Mouse (Mus musculus): Measurements from ENCODE around the gene Hexim2.
A peak's percentile ranks its signal among the peaks of the same experiment; 100 is the strongest.

Gene Hexim2

DNA sequence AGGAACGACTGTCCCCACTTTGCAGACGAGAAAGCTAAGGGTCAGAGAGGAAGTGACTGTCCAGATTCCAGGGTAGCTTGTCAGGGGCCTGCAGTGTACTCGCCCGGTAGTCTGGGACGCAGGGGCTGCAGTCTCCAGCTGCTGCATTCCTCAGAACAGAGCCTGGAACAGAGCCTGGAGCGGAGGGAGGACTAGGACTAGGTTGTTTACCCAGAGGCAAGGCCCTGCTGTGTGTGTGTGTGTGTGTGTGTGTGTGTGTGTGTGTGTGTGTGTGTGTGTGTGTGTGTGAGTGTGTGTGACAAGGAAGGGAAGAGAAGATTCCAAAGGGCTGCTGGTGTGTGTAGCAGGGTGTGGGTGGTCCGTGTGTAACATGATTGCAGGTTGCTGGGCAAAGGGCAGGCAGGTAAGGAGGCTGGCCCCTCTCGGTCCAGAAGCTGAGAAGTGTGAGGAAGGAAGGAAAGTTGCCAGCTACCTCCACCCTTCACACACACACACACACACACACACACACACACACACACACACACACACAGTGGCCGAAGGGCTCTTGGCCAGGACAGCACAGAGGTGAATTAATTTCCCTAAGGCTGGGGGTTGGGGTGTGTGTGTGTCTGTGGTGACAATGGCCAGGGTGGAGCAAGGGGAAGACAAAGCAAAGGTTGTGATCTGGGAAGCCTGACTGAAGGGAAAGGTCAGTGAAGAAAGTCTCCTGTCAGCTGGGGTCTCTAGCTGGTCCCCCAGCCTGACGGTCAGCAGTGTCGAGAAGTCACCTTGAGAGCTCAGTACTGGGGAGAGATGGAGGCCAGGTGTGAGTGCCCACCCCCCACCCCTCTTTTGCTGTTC lies 9.1 kb downstream of the Hexim2 start:
- DNase-seq (ENCODE audit: extremely low spot score, low read depth, low spot score), result no peak

DNA sequence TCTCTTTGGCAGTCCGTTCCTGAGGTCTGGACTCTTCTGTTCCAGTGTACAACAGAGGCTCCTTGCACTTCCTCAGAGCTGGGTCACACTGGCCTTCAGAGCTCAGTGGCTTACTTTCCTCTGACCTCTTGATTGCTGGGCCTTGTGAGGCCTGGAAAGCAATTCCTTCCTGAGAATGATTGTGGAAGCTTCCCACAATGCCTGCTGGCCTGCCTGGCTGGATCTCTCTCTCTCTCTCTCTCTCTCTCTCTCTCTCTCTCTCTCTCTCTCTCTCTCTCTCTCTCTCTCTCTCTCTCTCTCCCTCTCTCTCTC lies 9.7 kb downstream of the Hexim2 start:
- no peak for DNase-seq (ENCODE audit: extremely low spot score, low read depth, low spot score)

DNA sequence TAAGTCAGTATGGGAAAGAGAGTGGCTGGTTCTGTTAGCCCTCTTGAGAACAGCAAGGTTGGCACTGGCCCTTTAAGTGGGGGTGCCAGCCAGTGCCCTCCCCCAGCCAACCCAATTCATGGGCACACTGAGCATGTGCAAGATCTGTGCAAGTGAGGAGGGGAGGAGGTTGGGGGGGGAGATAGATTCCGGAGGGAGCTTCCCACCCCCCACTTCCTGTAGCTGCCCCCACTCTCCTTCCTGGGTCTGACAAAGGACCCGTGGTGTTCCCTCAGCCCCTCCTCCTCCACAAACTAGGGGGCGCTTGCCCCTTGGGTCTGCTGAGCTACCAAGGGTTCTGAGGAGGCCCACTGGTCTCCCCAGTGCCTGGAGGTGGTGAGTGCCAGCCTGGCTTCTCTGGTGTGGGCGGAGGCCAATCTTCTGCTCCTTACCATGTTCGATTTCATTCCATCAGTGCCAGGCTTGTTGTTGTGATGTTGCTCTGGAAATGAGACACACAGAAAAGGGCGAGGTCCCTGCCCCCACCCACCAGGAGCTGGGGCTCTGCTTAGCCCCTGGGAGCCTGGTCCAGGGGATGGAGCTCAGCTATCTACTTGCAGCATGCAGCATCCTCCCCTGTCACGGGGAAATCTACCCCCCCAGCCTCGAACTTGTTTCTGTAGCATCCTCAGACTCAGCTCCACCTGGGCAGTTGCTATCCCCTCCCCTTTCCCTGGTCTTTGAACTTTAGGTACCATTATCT lies 10.4 kb downstream of the Hexim2 start:
- DNase-seq (ENCODE audit: extremely low spot score, low read depth, low spot score), result no peak

DNA sequence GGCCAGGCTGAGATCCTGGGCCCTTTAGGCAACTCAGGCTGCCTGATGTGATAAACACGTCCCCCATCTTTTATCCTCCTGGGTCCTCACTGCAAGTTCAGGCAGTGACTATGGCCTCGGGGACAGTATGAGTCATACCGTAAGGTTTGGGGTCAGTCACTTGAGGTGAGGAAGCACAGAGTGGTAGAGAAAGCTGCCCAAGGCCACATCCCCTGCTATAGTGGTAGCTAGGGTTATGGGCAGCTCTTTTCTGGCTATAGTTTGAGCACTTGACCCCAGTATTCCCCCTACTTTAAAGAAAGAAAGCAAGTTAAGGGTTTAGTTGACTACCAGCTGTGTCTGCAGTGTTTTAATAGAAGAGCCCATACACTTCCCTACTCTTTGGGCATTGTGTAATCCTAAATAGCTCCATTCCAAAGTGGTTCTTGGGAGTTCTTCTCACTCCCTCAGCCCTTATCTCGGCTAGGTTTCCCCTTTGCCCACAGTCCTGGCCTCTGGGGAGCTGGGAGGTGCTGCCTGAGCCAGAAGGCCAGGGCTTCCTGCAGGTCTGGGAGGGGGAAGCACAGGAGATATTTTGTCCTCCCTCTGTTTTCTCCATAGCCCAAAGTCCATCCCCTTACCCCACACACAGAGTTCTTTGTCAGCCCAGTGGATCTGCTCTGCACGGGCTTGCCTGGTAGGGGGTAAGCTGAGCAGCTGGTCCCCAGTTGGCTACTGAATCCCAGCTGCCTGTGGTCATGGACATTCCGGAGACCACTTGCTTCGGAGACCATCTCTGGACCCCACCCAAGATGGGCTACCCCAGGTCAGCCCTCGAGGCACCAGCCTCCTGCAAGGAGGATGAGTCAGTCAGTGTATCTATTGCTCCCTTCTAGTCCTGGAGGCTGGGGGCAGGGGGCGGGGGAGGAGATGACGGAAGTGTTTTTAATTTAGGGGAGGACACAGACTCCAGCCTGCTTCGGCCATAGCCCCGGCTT lies 12.4 kb downstream of the Hexim2 start:
- no peak for DNase-seq (ENCODE audit: extremely low spot score, low read depth, low spot score)

DNA sequence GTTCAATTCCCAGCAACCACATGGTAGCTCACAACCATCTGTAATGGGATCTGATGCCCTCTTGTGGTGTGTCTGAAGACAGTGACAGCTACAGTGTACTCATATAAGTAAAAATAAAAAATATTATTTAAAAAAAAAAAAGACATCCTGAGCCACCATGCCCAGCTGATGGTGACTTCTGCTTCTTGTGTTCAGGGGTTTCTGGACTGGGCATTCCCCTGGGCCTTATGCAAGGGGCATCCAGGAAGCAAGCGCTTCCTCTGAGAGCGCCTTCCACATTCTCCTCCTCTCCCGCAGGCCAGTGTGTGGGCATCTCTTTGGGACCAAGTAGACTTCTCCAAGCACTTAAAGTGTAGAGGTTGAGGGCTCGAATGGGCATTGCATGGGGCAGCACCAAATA lies 14.2 kb downstream of the Hexim2 start:
- no peak for DNase-seq (ENCODE audit: extremely low spot score, low read depth, low spot score)

DNA sequence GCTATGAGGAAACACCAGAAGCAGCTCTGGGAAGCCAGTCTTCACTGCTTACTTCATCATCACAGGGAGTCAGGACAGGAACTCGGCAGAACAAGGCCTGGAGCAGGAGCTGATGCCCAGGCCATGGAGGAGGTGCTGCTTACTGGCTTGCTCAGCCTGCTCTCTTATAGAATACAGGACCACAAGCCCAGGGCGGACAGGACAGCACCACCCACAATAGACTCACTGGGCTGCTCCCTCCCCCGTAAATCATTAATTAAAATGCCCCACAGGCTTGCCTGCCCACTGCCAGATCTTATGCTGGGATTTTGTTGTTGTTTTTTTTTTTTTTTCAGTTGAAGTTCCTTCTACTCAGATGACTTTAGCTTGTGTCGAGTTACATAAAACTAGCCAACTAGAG lies 15.5 kb downstream of the Hexim2 start:
- DNase-seq (ENCODE audit: extremely low spot score, low read depth, low spot score), result no peak

DNA sequence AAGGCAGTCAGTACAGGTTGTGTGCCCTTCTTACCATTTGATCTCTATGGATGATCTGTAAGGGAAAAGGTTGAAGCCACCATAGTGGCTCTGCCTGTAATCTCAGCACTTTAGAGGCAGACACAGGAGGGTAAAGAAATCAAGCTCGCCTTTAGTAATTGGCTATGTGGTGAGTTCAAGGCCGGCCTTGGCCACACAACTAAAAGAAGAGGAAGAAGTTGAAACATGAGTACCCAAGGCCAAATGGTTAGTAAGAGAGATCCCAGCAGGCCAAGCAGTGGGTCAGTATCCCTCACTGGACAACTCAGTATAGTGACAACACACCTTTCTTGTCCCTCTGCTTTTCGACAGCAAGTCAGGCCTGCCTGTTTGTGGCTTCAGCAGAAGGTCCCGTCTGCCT lies 17.5 kb downstream of the Hexim2 start:
- no peak for DNase-seq (ENCODE audit: extremely low spot score, low read depth, low spot score)

DNA sequence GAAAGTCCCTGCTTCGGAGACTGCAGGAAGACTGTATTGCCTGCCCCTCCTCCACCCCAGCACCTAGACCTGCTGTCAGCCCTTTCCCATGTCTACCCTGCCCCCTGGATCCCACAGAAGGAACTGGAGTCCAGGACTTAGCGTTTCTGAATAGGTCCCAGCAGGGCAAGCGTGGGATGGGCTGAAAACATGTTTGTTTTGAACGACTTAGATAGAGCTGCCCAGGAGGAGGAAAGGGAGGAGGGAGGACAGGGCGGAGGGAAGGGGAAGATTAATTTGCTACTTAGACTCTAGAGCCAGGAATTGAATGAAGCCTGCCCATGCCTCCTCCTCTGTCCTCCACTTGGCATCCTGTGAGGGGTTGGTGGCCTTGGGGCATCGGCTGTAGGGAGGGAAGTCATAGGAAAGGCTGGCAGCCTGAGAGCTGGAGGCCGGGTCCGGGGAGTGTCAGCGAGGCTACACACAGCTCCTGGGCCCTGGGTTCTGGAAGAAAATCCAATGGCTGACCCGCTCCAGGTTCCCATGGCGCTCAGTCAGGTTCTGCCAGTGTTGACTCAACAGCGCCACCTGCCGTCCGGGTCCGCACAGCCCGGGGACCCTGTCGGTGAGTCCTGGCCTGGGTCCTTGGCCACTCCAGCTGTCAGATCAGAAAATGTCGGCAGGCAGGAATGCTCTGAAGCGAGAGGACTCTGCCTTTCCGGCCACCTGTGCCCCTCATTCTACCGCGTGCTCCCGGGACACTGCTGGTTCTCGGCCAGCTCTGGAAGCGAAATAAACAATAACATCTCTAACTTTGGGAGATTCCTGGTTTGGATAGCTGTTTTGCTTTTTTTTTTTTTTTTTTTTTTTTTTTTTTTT lies 26.6 kb downstream of the Hexim2 start:
- peak; percentile 71 for DNase-seq (ENCODE audit: extremely low spot score, low read depth, low spot score)

DNA sequence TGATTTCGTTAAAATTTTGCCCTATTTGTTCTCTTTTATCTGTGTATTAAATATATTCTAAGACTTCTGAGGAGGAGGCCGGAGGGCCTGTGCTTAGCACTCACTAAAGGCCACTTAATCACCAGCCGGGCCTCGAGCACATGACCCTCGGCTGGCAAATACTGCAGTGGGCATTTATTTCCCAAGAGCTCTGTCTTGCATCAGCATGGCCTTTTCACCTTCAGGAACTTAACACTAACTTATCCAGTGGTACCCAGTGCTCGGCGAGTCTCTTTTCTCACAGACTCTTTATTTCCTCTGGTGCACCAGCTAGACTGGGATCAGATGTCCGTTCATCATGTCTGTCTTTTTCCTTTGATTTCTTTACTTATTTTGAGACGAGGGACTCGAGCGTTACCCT lies 28.5 kb downstream of the Hexim2 start:
- DNase-seq (ENCODE audit: extremely low spot score, low read depth, low spot score), result no peak

DNA sequence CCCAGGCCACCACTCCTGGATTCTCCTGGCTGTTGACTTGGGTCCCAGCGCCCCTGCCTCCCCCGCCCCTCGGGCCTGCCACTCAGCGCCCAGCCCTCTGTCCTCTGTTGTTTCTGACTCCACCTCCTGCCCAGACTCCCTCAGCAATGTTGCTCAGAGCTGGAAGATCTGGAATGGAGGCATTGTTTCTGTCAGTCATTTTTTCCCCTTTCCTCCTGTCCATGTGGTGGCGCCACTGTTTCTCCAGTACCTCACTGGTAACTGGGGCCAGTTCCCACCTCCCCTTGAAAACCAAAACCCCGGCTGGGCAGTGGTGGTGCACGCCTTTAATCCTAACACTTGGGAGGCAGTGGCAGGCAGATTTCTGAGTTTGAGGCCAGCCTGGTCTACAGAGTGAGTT lies 29.2 kb downstream of the Hexim2 start:
- DNase-seq (ENCODE audit: extremely low spot score, low read depth, low spot score), result no peak

DNA sequence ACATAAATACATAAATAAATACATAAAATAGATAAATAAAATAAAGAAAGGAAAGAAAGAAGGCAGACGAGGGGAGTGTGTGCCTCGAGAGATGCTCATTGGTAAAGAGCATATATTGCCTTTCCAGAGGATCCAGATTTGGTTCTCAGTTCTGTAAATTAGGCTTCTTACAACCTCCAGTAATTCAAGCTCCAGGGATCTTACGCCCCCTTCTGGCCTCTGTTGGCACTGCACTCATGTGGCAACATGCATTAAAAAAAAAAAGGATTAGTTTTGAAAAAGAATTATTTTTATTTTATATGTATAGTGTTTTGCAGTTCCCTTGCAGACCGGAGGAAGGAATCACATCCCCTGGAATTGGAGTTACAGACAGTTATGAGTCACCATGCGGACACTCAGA lies 29.9 kb downstream of the Hexim2 start:
- no peak for DNase-seq (ENCODE audit: extremely low spot score, low read depth, low spot score)

DNA sequence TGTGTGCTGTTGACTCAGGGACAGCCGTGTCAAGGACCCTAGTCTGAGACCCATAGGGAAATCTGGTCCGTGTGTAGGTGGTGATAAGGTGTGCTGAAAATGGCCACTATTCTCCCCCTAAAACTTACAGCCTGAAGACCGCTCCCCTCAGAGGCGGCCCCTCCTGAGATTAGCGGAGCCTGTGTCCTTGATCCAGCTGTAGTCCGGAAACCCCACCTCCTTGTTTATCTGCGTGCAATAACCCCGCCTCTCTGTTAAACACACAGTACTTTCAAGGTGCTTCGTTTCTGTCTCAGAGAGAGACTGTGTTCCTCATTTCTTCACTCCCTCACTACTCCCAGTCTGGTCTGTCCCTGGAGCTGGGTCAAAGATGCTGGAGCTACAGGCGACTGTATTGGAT lies 32.2 kb downstream of the Hexim2 start:
- DNase-seq (ENCODE audit: extremely low spot score, low read depth, low spot score), result no peak

DNA sequence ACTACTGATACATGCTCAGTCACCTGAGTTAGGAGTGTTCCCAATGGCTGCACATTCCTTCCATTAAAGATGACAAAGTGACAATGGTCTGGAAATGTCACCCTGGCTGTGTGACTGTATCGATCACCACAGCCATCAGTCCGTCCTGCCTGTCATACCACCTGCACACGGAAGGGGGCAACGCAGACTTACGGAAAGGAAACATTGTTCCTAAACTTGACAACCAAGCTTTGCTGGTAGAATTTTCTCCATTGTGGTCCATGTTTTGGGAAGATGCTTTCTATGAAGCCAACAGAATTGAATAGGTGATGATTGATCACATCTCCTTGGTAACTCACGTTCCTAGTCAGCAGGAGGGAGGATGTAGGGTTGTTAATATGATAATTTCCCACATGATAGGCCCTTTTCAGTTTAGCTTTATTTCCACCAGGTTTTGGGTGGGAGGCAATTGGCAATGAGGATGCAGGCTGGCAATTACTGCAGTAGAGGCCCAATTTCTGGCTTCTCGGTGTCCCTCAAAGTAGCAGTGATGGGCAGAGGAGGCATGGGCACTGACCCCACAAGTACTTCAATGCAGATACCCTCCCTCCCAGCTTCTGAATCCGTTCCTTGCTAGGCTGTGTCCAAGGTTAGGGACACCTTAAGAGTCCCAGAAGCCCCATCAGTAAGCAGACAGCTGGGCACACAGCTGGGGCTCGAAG lies 36.6 kb downstream of the Hexim2 start:
- peak; percentile 30 for DNase-seq (ENCODE audit: extremely low spot score, low read depth, low spot score)

DNA sequence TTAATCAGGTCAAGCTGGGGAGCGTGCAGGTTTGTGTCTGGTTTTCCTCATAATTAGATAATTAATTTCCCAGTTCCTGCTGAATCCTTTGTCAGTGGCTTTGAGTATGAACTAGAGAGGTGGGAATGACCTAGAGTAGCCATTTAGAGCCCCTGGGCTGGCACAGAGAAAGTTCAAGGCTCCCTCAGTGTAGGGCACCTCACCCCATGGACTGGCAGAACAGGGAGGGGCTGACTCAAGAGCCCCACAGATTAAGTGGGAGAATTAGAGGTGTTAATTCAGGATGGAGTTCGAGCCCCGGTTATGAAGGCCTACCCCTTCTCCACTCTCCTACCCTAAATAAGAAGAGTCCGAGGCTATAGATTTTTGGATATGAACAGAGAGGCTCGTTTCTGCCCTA lies 37.4 kb downstream of the Hexim2 start:
- DNase-seq (ENCODE audit: extremely low spot score, low read depth, low spot score), result no peak

DNA sequence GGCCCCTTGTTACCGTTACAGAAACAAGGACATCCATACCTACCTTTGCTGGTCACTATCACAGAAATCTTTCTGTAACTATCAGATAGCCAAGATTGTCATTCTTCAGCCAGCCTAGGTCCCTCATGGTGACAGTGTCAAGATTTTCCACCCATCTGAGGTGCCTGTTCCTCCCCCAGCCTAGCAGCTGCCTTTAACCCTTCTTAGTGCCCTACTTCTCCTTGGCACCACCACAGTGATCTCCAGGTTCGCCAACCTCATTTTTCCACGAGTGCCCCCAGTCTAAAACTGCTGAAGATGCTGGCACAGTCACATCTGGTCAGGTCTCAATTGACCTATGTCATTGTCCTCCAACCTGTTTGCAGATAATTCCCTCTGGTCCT lies 37.9 kb downstream of the Hexim2 start:
- no peak for DNase-seq (ENCODE audit: extremely low spot score, low read depth, low spot score)

DNA sequence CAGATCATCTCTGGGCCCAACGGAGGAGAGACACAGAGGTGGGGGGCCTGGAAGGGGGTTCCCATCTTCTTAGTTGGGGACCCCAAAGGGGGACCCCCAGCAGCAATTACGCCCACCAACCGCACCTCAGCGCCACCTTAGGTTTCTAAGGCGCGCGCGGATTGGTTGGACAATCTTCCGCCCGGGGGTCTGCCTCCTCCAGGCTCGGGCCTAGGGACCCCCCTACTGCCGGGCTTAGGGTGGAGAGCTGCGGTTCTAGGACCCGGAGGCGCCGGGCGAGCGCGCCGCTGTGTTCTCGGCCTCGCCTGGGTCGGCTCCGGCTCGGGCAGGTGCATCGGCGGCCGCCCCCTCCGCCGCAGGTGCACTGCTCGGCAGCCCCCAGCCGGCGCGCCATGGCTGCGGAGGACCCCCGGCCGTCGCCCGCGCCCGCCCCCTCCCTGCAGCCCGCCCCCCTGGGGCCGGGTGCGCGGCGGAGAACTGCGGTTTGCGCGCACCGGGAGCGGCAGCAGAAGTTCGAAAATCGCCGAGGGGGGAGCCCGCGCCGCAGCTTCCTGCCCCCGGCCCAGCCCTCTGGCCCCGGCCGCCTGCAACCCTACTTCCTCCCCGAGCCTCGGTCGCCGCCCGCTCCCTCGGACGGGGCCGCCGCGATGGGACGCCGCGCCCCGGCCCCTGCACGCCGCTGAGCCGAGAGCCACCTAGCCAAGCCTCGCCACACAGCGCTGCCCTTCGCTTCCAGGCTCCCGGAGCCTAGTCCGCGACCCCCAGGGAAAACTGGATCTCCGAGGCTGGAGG lies 38.5 kb downstream of the Hexim2 start, which contains the start of gene Fmnl1:
Fmnl1 (plus strand) TSS at position 614 of the 792 bp plus-strand sequence.
- DNase-seq (ENCODE audit: extremely low spot score, low read depth, low spot score), result no peak

DNA sequence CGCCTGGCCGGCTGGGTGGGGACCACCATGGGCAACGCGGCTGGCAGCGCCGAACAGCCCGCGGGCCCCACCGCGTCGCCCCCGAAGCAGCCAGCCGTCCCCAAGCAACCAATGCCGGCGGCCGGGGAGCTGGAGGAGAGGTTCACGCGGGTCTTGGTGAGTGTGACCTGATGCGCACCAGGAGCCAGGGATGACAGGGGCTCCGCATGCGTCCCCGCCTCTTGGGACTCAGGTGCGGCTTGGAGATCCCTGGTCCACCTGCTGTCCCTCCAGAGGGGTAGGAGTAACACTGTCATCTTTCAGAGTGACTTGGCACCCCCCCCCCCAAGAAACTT lies 39.0 kb downstream of the Hexim2 start:
- DNase-seq (ENCODE audit: extremely low spot score, low read depth, low spot score), result no peak

DNA sequence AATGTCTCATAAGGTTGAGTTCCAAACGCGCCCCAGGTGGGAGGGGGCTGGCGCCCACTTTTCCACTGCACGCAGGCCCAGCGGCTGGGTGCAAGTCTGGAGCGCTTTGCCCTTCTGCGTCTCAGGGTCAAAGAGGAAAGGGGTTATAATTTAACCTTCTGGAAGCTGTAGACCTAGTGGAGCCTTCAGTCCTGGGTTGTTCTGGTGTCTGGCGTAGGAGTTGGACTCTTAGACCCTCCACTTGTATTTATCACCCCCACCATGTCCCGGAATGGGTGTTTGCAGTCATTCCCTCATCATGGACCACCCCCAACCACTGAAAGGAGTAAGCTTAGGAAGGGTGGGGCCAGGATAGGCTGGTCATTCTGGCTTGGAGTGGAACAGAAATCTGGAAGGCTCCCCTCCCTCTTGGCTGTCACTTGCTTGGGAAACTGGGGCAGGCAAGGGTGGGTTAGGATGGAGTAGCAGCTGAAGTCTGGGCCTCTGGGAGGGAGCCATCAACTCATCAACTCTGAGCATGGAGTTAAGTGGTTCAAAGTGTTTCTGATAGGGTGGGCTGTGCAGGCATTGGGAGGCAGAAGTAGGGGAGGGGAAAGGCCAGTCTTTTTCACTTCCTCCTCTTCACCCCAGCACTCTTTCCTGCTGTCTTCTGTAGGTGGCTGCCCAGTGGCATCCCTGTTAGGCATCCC lies 39.6 kb downstream of the Hexim2 start:
- no peak for DNase-seq (ENCODE audit: extremely low spot score, low read depth, low spot score)

Data from hindlimb bud, embryonic 11.5 days (tissue).